Mouse (Mus musculus) kidney, adult 2 months (tissue): ENCODE results near the gene Gpr146.

Experiments
- CTCF ChIP-seq: fragments of 200-500 bp; conservative IDR thresholded peaks from 2 replicates; pipeline ENCODE4 v1.5.1; 2011; ENCODE audit warnings: low read depth, mild to moderate bottlenecking, control low read depth, low read length, moderate library complexity, mixed read lengths; ENCODE audit not compliant: insufficient read depth, insufficient read length
- POLR2A ChIP-seq: fragments of 200-500 bp; IDR thresholded peaks from one replicate; pipeline ENCODE4 v1.6.1; 2011; ENCODE audit warnings: low read depth, low read length, control low read depth

GRCm38 (mm10) chr5:139335634-139336033 lies 41.9 kb upstream of the Gpr146 start:
- TF ChIP-seq CTCF (no peak), POLR2A (no peak)
